Mouse (Mus musculus): ENCODE data around the gene Eif4e. TPM values are rescaled to one million over a fixed set of nuclear protein-coding genes. Genes with fewer than 3 reads are reported as not detected.

The Eif4e gene
- polyA plus RNA-seq, 1 experiment = 409 TPM

DNA sequence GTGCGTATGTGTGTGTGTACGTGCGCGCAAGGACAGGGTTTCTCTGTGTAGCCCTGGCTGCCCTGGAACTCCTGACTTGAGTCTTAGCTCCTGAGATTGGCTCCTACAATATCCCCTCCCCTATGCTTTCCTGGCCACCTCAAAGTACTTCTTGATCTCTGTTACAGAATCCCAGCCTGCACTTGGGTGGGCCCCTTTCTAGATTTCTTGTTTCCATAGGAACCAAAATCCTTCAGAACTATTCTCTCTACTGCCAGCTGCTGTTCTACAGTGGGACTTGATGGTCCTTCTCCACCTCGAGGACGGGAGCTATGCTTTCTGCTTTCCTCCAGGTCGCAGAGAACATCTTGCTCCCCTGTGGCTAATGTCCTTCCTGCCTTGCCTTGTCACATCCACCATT lies 67.9 kb downstream of the Eif4e start:
- H3K27me3 ChIP-seq (ENCODE audit: control insufficient read depth, insufficient read depth, low read length, poor library complexity, severe bottlenecking) = no peaks in the 10 kb centered on the region
- no peak overlapping the region for H3K27ac ChIP-seq (ENCODE audit: insufficient read depth, low read length)
- no peaks in the 10 kb centered on the region for H3K4me1 ChIP-seq (ENCODE audit: control insufficient read depth, insufficient read depth, low read length)
- H3K9ac ChIP-seq (ENCODE audit: low read depth, poor library complexity, severe bottlenecking) = no peak overlapping the region
- no peaks in the 10 kb centered on the region for H3K9me3 ChIP-seq (replicated peaks; ENCODE audit: control insufficient read depth, insufficient read depth, low read length, poor library complexity, severe bottlenecking)
- no peak overlapping the region for H3K4me3 ChIP-seq (ENCODE audit: low read depth, low read length)
- TF ChIP-seq CTCF (IDR thresholded peaks at IDR 0.05; ENCODE audit: low read depth, low read length) (no peak), EP300 (IDR thresholded peaks at IDR 0.05; ENCODE audit: insufficient read depth, low read depth, low read length) (no peak), POLR2A (IDR thresholded peaks at IDR 0.05; ENCODE audit: insufficient read depth, low read length) (no peak)
- no peaks in the 10 kb centered on the region for H3K36me3 ChIP-seq (ENCODE audit: control insufficient read depth, insufficient read depth, low read length, poor library complexity, severe bottlenecking)

DNA sequence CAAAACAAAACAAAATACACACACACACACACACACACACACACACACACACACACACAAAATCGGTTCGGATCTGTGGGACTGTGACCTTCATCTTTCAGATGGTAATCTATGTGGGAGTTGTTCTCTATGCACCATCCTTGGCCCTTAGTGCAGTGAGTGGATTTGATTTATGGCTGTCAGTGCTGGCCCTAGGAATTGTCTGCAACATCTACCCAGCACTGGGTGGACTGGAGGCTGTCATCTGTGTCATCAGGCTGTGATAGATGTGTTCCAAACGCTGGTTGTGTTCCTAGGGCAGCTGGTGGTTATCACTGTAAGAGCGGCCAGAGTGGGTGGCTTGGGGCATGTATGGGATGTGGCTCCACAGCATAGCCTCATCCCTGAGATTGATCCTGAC lies 75.1 kb downstream of the Eif4e start:
- no peak overlapping the region for H3K4me3 ChIP-seq (ENCODE audit: low read depth, low read length)
- no peaks in the 10 kb centered on the region for H3K4me1 ChIP-seq (ENCODE audit: control insufficient read depth, insufficient read depth, low read length)
- H3K27ac ChIP-seq (ENCODE audit: insufficient read depth, low read length) = no peak overlapping the region
- no peaks in the 10 kb centered on the region for H3K27me3 ChIP-seq (ENCODE audit: control insufficient read depth, insufficient read depth, low read length, poor library complexity, severe bottlenecking)
- no peak overlapping the region for H3K9ac ChIP-seq (ENCODE audit: low read depth, poor library complexity, severe bottlenecking)
- no peaks in the 10 kb centered on the region for H3K9me3 ChIP-seq (replicated peaks; ENCODE audit: control insufficient read depth, insufficient read depth, low read length, poor library complexity, severe bottlenecking)
- no peaks in the 10 kb centered on the region for H3K36me3 ChIP-seq (ENCODE audit: control insufficient read depth, insufficient read depth, low read length, poor library complexity, severe bottlenecking)
- TF ChIP-seq POLR2A (IDR thresholded peaks at IDR 0.05; ENCODE audit: insufficient read depth, low read length) (no peak), CTCF (IDR thresholded peaks at IDR 0.05; ENCODE audit: low read depth, low read length) (no peak), EP300 (IDR thresholded peaks at IDR 0.05; ENCODE audit: insufficient read depth, low read depth, low read length) (no peak)

DNA sequence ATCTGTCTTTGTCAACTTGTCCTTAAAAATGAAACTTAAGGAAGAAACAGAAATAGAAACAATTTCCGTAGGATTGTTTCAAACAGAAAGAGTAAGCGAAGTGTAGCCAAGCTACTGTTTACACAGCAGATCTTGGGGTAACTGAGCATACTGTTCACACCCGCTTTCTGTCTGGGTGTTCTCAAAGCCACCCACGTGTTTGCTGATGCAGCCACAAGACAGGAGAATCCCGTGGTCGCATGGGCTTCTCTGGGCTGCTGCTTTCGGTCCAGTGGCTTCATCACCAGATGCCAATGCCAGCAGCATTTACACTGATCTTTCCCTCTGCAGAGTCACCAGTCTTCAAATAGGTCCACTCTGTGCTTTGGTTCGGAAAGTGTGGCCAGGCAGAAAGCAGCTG lies 79.2 kb downstream of the Eif4e start:
- Histone ChIP-seq H3K4me1 (ENCODE audit: control insufficient read depth, insufficient read depth, low read length) (no peaks in the 10 kb centered on the region), H3K27me3 (ENCODE audit: control insufficient read depth, insufficient read depth, low read length, poor library complexity, severe bottlenecking) (no peaks in the 10 kb centered on the region), H3K36me3 (ENCODE audit: control insufficient read depth, insufficient read depth, low read length, poor library complexity, severe bottlenecking) (no peaks in the 10 kb centered on the region), H3K9me3 (replicated peaks; ENCODE audit: control insufficient read depth, insufficient read depth, low read length, poor library complexity, severe bottlenecking) (no peaks in the 10 kb centered on the region), H3K27ac (ENCODE audit: insufficient read depth, low read length) (no peak overlapping the region), H3K9ac (ENCODE audit: low read depth, poor library complexity, severe bottlenecking) (no peak overlapping the region), H3K4me3 (ENCODE audit: low read depth, low read length) (no peak overlapping the region)
- TF ChIP-seq CTCF (IDR thresholded peaks at IDR 0.05; ENCODE audit: low read depth, low read length) (no peak), EP300 (IDR thresholded peaks at IDR 0.05; ENCODE audit: insufficient read depth, low read depth, low read length) (no peak), POLR2A (IDR thresholded peaks at IDR 0.05; ENCODE audit: insufficient read depth, low read length) (no peak)

DNA sequence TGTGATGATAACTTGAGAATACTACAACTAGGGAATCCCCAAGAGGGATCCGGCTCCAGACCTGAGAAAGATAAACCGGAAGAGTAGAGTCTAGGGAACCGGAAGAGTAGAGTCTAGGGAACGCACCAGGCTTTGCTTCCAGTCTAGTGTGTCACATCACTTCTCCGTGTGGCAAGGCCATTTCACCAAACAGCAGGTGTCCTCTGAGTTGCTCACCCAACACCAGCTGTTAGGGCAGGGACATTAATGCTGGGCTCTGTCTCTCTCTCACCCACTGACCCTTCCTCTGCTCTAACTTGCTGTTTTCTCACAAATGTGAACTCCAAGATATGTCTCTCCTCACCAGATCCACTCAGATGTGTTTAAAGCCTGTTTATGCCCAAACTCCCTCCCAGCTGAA lies 82.7 kb downstream of the Eif4e start:
- H3K27ac ChIP-seq (ENCODE audit: insufficient read depth, low read length) = no peak overlapping the region
- H3K36me3 ChIP-seq (ENCODE audit: control insufficient read depth, insufficient read depth, low read length, poor library complexity, severe bottlenecking) = no peaks in the 10 kb centered on the region
- H3K27me3 ChIP-seq (ENCODE audit: control insufficient read depth, insufficient read depth, low read length, poor library complexity, severe bottlenecking) = no peaks in the 10 kb centered on the region
- TF ChIP-seq POLR2A (IDR thresholded peaks at IDR 0.05; ENCODE audit: insufficient read depth, low read length) (no peak), CTCF (IDR thresholded peaks at IDR 0.05; ENCODE audit: low read depth, low read length) (no peak), EP300 (IDR thresholded peaks at IDR 0.05; ENCODE audit: insufficient read depth, low read depth, low read length) (no peak)
- H3K9me3 ChIP-seq (replicated peaks; ENCODE audit: control insufficient read depth, insufficient read depth, low read length, poor library complexity, severe bottlenecking) = no peaks in the 10 kb centered on the region
- H3K9ac ChIP-seq (ENCODE audit: low read depth, poor library complexity, severe bottlenecking) = no peak overlapping the region
- H3K4me1 ChIP-seq (ENCODE audit: control insufficient read depth, insufficient read depth, low read length) = no peaks in the 10 kb centered on the region
- no peak overlapping the region for H3K4me3 ChIP-seq (ENCODE audit: low read depth, low read length)

Other genes starting within 250 kb of the Eif4e start
- not detected in 2 replicates for gene Adh6a, start 212.9 kb upstream of the Eif4e start, polyA plus RNA-seq (2011; ENCODE audit: insufficient read depth, insufficient read length, low read depth, missing spikeins)
- gene Adh6b, start 184.4 kb upstream of the Eif4e start, polyA plus RNA-seq (2011; ENCODE audit: insufficient read depth, insufficient read length, low read depth, missing spikeins) = not detected in 2 replicates
- not detected in 2 replicates for gene Adh4, start 110.7 kb upstream of the Eif4e start, polyA plus RNA-seq (2011; ENCODE audit: insufficient read depth, insufficient read length, low read depth, missing spikeins)
- gene Adh5, start 83.1 kb upstream of the Eif4e start, polyA plus RNA-seq (2011; ENCODE audit: insufficient read depth, insufficient read length, low read depth, missing spikeins) = 242 and 250 TPM in 2 replicates
- gene Metap1, start 36.7 kb upstream of the Eif4e start, polyA plus RNA-seq (2011; ENCODE audit: insufficient read depth, insufficient read length, low read depth, missing spikeins) = 105 TPM in 2 replicates
- 22.2 and 24.3 TPM in 2 replicates for gene Tspan5, start 216.0 kb downstream of the Eif4e start, polyA plus RNA-seq (2011; ENCODE audit: insufficient read depth, insufficient read length, low read depth, missing spikeins)

Data from ES-Bruce4 (cell line).